Mouse (Mus musculus): ENCODE measurements at regions not wholly inside any gene's neighbourhood (a gene's known extent, or its start where the extent isn't known, plus 50 kb on each side); places are given as distances from the start of the nearest gene placed in this dataset.

GRCm38 (mm10) chr2:28326056-28326455 lies 120.5 kb upstream of the Ppp1r26 start:
- Histone ChIP-seq H3K9me3 (ENCODE audit: low read length) (no peaks in the 10 kb centered on the region), H3K4me1 (ENCODE audit: insufficient read depth) (no peaks in the 10 kb centered on the region), H3K36me3 (replicated peaks; ENCODE audit: insufficient read depth, low read length) (no peaks in the 10 kb centered on the region), H3K27ac (ENCODE audit: low read depth) (no peak overlapping the region), H3K4me2 (ENCODE audit: low read depth, low read length) (no peak overlapping the region), H3K9ac (replicated peaks) (no peak overlapping the region), H3K4me3 (ENCODE audit: low read depth, low read length) (no peak overlapping the region), H3K27me3 (ENCODE audit: insufficient read depth, low read length) (no peaks in the 10 kb centered on the region)
- TF ChIP-seq EP300 (IDR thresholded peaks at IDR 0.05; ENCODE audit: low read depth) (no peak), CTCF (IDR thresholded peaks at IDR 0.05; ENCODE audit: low read depth) (no peak)
- DNase-seq (no peak), ATAC-seq (no peak)
- WGBS (ENCODE audit: insufficient replicate concordance): 68% methylated on average over 6 of the region's 6 CpGs

- Histone ChIP-seq H3K4me3 (ENCODE audit: low read depth, low read length) (no peak overlapping the region), H3K4me2 (ENCODE audit: low read depth, low read length) (no peak overlapping the region), H3K4me1 (ENCODE audit: insufficient read depth) (no peaks in the 10 kb centered on the region), H3K27ac (ENCODE audit: low read depth) (no peak overlapping the region), H3K9ac (replicated peaks) (no peak overlapping the region), H3K27me3 (ENCODE audit: insufficient read depth, low read length) (no peaks in the 10 kb centered on the region), H3K36me3 (replicated peaks; ENCODE audit: insufficient read depth, low read length) (no peaks in the 10 kb centered on the region), H3K9me3 (ENCODE audit: low read length) (no peaks in the 10 kb centered on the region)
- WGBS (ENCODE audit: insufficient replicate concordance): 66% methylated on average over 3 of the region's 3 CpGs
- no peak for DNase-seq
- TF ChIP-seq CTCF (IDR thresholded peaks at IDR 0.05; ENCODE audit: low read depth) (no peak), EP300 (IDR thresholded peaks at IDR 0.05; ENCODE audit: low read depth) (no peak)
- ATAC-seq: no peak
Observed at GRCm38 (mm10) chr2:28326682-28327081, 119.9 kb upstream of the Ppp1r26 start.

- DNase-seq (no peak), ATAC-seq (no peak)
- Histone ChIP-seq H3K4me3 (ENCODE audit: low read depth, low read length) (no peak overlapping the region), H3K4me1 (ENCODE audit: insufficient read depth) (no peaks in the 10 kb centered on the region), H3K9me3 (ENCODE audit: low read length) (no peaks in the 10 kb centered on the region), H3K9ac (replicated peaks) (no peak overlapping the region), H3K4me2 (ENCODE audit: low read depth, low read length) (no peak overlapping the region), H3K27ac (ENCODE audit: low read depth) (no peak overlapping the region), H3K27me3 (ENCODE audit: insufficient read depth, low read length) (no peaks in the 10 kb centered on the region), H3K36me3 (replicated peaks; ENCODE audit: insufficient read depth, low read length) (no peaks in the 10 kb centered on the region)
- TF ChIP-seq EP300 (IDR thresholded peaks at IDR 0.05; ENCODE audit: low read depth): no peak
- TF ChIP-seq CTCF (IDR thresholded peaks at IDR 0.05; ENCODE audit: low read depth): no peak
- 90% methylated on average over 5 of the region's 5 CpGs for WGBS (ENCODE audit: insufficient replicate concordance)
Observed at GRCm38 (mm10) chr2:28329130-28329529, 117.5 kb upstream of the Ppp1r26 start.

GRCm38 (mm10) chr2:28335141-28335789 lies 111.3 kb upstream of the Ppp1r26 start:
- ATAC-seq: no peak
- Histone ChIP-seq H3K9me3 (ENCODE audit: low read length) (no peaks in the 10 kb centered on the region), H3K9ac (replicated peaks) (no peak overlapping the region), H3K4me1 (ENCODE audit: insufficient read depth) (no peaks in the 10 kb centered on the region), H3K36me3 (replicated peaks; ENCODE audit: insufficient read depth, low read length) (no peaks in the 10 kb centered on the region), H3K27ac (ENCODE audit: low read depth) (no peak overlapping the region), H3K4me2 (ENCODE audit: low read depth, low read length) (no peak overlapping the region), H3K4me3 (ENCODE audit: low read depth, low read length) (no peak overlapping the region), H3K27me3 (ENCODE audit: insufficient read depth, low read length) (no peaks in the 10 kb centered on the region)
- TF ChIP-seq CTCF (IDR thresholded peaks at IDR 0.05; ENCODE audit: low read depth): no peak
- WGBS (ENCODE audit: insufficient replicate concordance): 39% methylated on average over 9 of the region's 9 CpGs
- no peak for DNase-seq

GRCm38 (mm10) chr2:28335810-28336209 lies 110.8 kb upstream of the Ppp1r26 start:
- Histone ChIP-seq H3K36me3 (replicated peaks; ENCODE audit: insufficient read depth, low read length) (no peaks in the 10 kb centered on the region), H3K9me3 (ENCODE audit: low read length) (no peaks in the 10 kb centered on the region), H3K27ac (ENCODE audit: low read depth) (no peak overlapping the region), H3K9ac (replicated peaks) (no peak overlapping the region), H3K4me2 (ENCODE audit: low read depth, low read length) (no peak overlapping the region), H3K4me1 (ENCODE audit: insufficient read depth) (no peaks in the 10 kb centered on the region), H3K27me3 (ENCODE audit: insufficient read depth, low read length) (no peaks in the 10 kb centered on the region), H3K4me3 (ENCODE audit: low read depth, low read length) (no peak overlapping the region)
- 56% methylated on average over 3 of the region's 3 CpGs for WGBS (ENCODE audit: insufficient replicate concordance)
- no peak for DNase-seq
- TF ChIP-seq CTCF (IDR thresholded peaks at IDR 0.05; ENCODE audit: low read depth) (no peak), EP300 (IDR thresholded peaks at IDR 0.05; ENCODE audit: low read depth) (no peak)
- ATAC-seq: no peak

GRCm38 (mm10) chr2:28336349-28337309 lies 110.0 kb upstream of the Ppp1r26 start:
- no peaks in the 10 kb centered on the region for H3K9me3 ChIP-seq (ENCODE audit: low read length)
- 59% methylated on average over 17 of the region's 17 CpGs for WGBS (ENCODE audit: insufficient replicate concordance)
- ATAC-seq: no peak
- DNase-seq: no peak
- no peak overlapping the region for H3K4me2 ChIP-seq (ENCODE audit: low read depth, low read length)
- no peaks in the 10 kb centered on the region for H3K27me3 ChIP-seq (ENCODE audit: insufficient read depth, low read length)
- H3K36me3 ChIP-seq (replicated peaks; ENCODE audit: insufficient read depth, low read length): no peaks in the 10 kb centered on the region
- H3K4me1 ChIP-seq (ENCODE audit: insufficient read depth): no peaks in the 10 kb centered on the region
- no peak overlapping the region for H3K4me3 ChIP-seq (ENCODE audit: low read depth, low read length)
- H3K27ac ChIP-seq (ENCODE audit: low read depth): no peak overlapping the region
- no peak for TF ChIP-seq CTCF (IDR thresholded peaks at IDR 0.05; ENCODE audit: low read depth)
- TF ChIP-seq EP300 (IDR thresholded peaks at IDR 0.05; ENCODE audit: low read depth): no peak
- no peak overlapping the region for H3K9ac ChIP-seq (replicated peaks)
